Mouse (Mus musculus): ENCODE data around the gene Olfr52. TPM values are rescaled to one million over a fixed set of nuclear protein-coding genes. Genes with fewer than 3 reads are reported as not detected.
"Not testable (repeated sequence)": the region's sequence is repeated elsewhere in the genome, so short reads cannot be mapped to it uniquely, and the experiment has no call there.

Olfr52 gene
- not detected in 2 replicates for polyA plus RNA-seq (2016; fragmentation: Nextera tagmentation; extraction: Ambion mirVana)

DNA sequence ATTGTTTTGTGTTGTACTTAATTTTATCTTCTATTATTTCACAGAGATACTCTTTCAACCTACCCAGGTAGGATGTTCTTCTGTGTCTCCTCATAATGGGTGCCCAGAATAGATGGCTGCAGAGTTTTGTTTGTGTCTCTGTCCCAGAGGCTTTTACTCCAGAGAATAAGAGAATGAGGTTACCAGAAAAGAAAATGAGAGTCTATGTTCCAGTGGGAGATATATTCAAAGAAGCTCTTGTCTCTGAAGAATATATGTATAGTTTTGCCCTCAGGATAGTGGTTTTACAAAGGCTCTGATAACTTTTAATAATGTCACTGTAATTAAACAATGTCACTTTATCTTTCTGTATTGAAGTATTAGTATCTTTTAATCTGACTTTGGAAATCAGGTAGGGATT is at the start of gene Olfr52:
Gene Olfr52 (minus strand): TSS at position 101 of the 400 bp plus-strand sequence.
- no peak within 1 kb of the TSS for H3K9ac ChIP-seq
- H3K27ac ChIP-seq = no peak within 1 kb of the TSS
- no peaks in the 10 kb centered on the region for H3K4me1 ChIP-seq
- H3K4me2 ChIP-seq (replicated peaks) = no peak within 1 kb of the TSS
- no peaks in the 10 kb centered on the region for H3K36me3 ChIP-seq
- H3K4me3 ChIP-seq = no peak within 1 kb of the TSS
- H3K27me3 ChIP-seq = no peaks in the 10 kb centered on the region
- ATAC-seq (ENCODE audit: low FRiP score) = no peak
- no peaks in the 10 kb centered on the region for H3K9me3 ChIP-seq (replicated peaks)

DNA sequence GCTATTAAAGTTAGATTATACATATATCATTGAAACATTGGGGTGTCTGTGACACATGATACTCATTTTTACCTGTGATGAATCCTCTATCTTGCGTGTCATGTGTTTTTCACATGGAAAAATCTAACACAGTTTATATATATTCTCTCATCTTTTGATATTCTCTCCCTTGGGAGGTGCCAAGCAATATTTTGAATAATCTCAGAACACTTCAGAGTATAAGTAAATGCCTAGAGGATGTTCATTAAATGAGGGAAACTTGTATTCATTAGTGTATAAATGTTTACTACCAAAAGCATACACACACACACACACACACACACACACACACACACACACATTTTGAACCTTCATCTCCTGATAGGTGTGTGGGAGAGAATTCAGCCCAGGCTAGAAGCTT is 45.8 kb upstream of the Olfr52 start, which contains the start of gene Olfr1047:
Gene Olfr1047 (minus strand): TSS at position 101 of the 400 bp plus-strand sequence.
- no peak within 1 kb of the TSS for H3K9ac ChIP-seq
- WGBS = 85% methylated on average over 1 of the region's 1 CpGs
- no peak for ATAC-seq (ENCODE audit: low FRiP score)
- H3K27ac ChIP-seq = no peak within 1 kb of the TSS
- no peaks in the 10 kb centered on the region for H3K27me3 ChIP-seq
- no peaks in the 10 kb centered on the region for H3K9me3 ChIP-seq (replicated peaks)
- H3K4me1 ChIP-seq = no peaks in the 10 kb centered on the region
- H3K36me3 ChIP-seq = no peaks in the 10 kb centered on the region
- H3K4me2 ChIP-seq (replicated peaks) = no peak within 1 kb of the TSS
- H3K4me3 ChIP-seq = no peak within 1 kb of the TSS

DNA sequence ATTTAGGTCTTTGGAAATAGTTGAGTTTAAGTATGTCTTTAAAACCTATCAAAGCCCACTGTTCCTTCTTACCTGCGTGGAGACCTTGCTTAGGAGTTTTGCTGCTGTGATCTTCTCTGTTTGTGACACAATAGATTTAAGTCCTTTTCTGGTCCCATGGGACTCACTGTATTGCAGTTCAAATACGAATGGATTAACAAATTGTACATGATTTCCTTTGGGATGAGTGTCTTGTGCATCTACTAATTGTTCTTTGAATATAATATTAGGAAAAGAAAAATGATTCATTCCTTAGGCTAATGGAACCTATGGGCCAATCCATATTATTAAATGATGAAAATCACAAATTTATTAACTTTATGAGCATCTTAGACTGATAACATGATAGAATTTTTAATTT is 33.7 kb upstream of the Olfr52 start, which contains the start of gene Olfr1046:
Gene Olfr1046 (minus strand): TSS at position 101 of the 400 bp plus-strand sequence.
- no peaks in the 10 kb centered on the region for H3K4me1 ChIP-seq
- H3K9ac ChIP-seq = no peak within 1 kb of the TSS
- no peak within 1 kb of the TSS for H3K27ac ChIP-seq
- ATAC-seq (ENCODE audit: low FRiP score) = no peak
- H3K4me3 ChIP-seq = no peak within 1 kb of the TSS
- H3K36me3 ChIP-seq = no peaks in the 10 kb centered on the region
- no peaks in the 10 kb centered on the region for H3K27me3 ChIP-seq
- 83% methylated on average over 2 of the region's 2 CpGs for WGBS
- no peaks in the 10 kb centered on the region for H3K9me3 ChIP-seq (replicated peaks)
- no peak within 1 kb of the TSS for H3K4me2 ChIP-seq (replicated peaks)

DNA sequence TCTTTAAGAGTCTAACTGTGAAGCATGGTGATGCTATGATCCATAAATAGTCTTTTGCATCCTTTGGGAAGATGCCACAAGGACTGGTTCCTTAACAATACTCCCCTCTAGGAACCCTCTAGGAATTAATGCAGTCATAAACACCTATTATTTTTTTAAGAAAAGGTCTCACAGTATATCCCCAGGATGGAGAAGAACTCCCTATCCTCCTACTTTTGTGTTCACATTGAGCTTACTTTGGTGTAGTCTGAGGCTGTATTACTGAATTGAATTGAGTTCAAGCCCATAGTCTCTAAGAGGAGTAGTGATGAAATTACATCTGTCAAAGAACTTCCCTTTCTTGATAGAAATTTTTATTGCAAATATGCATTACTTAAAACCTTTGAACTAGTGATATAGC is 17.4 kb upstream of the Olfr52 start, which contains the start of gene Olfr1045:
Gene Olfr1045 (minus strand): TSS at position 101 of the 400 bp plus-strand sequence.
- no peak for ATAC-seq (ENCODE audit: low FRiP score)
- Histone ChIP-seq H3K36me3 (no peaks in the 10 kb centered on the region), H3K4me3 (no peak within 1 kb of the TSS), H3K9ac (no peak within 1 kb of the TSS), H3K27ac (no peak within 1 kb of the TSS), H3K4me2 (replicated peaks) (no peak within 1 kb of the TSS), H3K27me3 (no peaks in the 10 kb centered on the region), H3K9me3 (replicated peaks) (no peaks in the 10 kb centered on the region), H3K4me1 (no peaks in the 10 kb centered on the region)

DNA sequence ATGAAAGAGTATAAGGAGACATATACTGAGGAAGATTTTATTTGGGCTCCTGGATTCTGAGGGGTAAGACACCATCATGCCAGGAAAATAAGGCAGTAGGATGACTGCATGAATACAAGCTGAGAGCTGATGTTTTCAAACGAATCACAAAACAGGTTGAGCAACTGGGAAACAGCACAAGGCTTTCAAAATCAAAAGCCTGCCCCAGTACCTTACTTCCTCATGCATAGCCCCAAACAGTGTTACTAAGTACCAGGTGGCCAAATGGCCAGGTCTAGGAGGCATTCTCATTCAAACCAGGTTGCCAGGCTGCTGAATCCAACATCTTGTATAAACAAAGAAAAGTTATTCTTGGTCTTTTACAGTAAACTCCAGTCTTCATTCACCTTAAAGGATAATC is 10.4 kb upstream of the Olfr52 start:
- Histone ChIP-seq H3K9me3 (replicated peaks) (no peaks in the 10 kb centered on the region), H3K4me1 (no peaks in the 10 kb centered on the region), H3K36me3 (no peaks in the 10 kb centered on the region), H3K27ac (no peak overlapping the region), H3K4me3 (no peak overlapping the region), H3K9ac (no peak overlapping the region), H3K27me3 (no peaks in the 10 kb centered on the region), H3K4me2 (replicated peaks) (no peak overlapping the region)
- 59% methylated on average over 1 of the region's 1 CpGs for whole genome bisulfite sequencing
- no peak for ATAC-seq (ENCODE audit: low FRiP score)

DNA sequence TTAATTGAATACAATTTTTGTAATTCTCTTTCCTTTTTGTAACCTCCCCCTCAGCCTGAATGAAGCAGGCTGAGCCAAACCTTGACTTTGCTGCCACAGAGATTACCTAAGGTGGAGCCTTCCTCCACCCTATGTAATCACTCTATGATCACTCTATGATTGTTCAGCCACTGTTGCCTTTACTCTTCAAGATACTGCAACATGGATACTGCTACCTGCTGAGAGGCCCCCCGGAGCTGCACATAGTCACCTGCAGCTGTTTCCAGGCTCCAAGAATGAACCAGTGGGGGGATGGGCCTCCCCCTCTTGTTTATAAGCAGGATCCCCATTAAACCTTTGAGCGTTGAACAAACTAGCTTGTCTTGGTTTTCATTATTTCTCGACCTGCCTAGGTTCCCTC is 5.5 kb downstream of the Olfr52 start:
- Histone ChIP-seq H3K27ac (no peak overlapping the region), H3K4me2 (replicated peaks) (no peak overlapping the region), H3K36me3 (no peaks in the 10 kb centered on the region), H3K27me3 (no peaks in the 10 kb centered on the region), H3K4me3 (no peak overlapping the region), H3K9me3 (replicated peaks) (no peaks in the 10 kb centered on the region), H3K9ac (no peak overlapping the region), H3K4me1 (no peaks in the 10 kb centered on the region)
- ATAC-seq (ENCODE audit: low FRiP score) = no peak
- WGBS = 67% methylated on average over 3 of the region's 3 CpGs

DNA sequence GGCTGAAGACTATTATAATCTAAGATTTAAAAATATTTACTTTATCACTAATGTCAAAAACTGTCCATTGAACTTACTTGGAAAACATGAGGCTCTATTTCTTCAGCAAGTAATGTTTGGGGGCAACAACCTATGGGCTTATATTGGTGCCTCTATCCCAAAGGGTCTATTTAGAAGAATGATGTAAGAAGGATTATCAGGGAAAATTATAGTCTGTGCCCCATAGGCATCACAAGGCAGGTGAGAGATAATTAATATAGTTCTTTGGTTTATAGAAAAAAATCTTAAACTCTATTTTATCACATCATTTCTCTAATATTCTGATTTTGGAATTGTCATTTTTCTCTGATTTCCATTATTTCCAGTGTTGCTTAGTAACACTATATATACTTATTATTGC is 7.8 kb downstream of the Olfr52 start, which contains the start of gene Olfr1044:
Gene Olfr1044 (minus strand): TSS at position 101 of the 400 bp plus-strand sequence.
- no peaks in the 10 kb centered on the region for H3K27me3 ChIP-seq
- no peak within 1 kb of the TSS for H3K9ac ChIP-seq
- H3K27ac ChIP-seq = no peak within 1 kb of the TSS
- ATAC-seq (ENCODE audit: low FRiP score) = no peak
- H3K4me2 ChIP-seq (replicated peaks) = no peak within 1 kb of the TSS
- no peak within 1 kb of the TSS for H3K4me3 ChIP-seq
- H3K36me3 ChIP-seq = no peaks in the 10 kb centered on the region
- no peaks in the 10 kb centered on the region for H3K4me1 ChIP-seq
- no peaks in the 10 kb centered on the region for H3K9me3 ChIP-seq (replicated peaks)

DNA sequence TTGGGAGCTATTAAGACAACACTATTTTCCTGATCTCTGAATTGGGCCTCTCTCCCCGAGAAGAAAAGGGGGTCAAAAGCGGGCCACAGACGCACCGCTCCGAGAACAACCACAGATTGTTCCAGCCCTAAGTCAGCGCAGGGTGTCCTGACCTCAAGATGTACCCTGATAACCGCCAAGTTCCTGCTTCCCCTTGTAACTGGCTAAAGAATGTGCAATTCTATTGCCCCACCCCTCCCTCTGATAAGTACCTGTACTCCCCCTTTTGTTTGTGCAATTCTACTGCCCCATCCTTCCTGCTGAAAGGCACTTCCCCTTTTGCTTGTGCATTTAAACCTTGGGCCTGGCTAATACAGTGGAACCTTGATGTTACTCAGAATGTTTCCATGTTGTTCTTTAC is 10.1 kb downstream of the Olfr52 start:
- H3K27me3 ChIP-seq; H3K9me3 ChIP-seq (replicated peaks); ATAC-seq (ENCODE audit: low FRiP score); H3K36me3 ChIP-seq; H3K27ac ChIP-seq; H3K4me1 ChIP-seq; H3K4me2 ChIP-seq (replicated peaks); H3K9ac ChIP-seq; H3K4me3 ChIP-seq: not testable (repeated sequence)
- WGBS = 88% methylated on average over 7 of the region's 7 CpGs

DNA sequence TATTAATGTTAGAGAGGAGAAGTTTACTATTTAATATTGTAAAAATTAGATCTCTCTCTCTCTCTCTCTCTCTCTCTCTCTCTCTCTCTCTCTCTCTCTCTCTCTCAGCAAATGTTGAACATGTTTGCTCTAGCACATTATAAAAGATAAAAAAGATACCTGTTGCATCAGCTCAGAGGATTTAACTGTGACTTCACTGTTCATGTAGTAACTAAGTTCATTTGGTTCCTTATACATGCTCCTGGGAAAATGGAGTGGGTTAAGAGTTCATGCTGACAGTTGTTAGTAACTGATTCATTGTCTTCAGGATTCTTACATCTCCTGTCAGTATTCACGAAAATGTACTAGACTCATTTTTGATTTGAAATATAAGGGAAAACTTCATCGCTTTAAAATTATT is 18.1 kb downstream of the Olfr52 start, which contains the start of gene Olfr1043:
Gene Olfr1043 (minus strand): TSS at position 101 of the 400 bp plus-strand sequence.
- 93% methylated on average over 2 of the region's 2 CpGs for WGBS

DNA sequence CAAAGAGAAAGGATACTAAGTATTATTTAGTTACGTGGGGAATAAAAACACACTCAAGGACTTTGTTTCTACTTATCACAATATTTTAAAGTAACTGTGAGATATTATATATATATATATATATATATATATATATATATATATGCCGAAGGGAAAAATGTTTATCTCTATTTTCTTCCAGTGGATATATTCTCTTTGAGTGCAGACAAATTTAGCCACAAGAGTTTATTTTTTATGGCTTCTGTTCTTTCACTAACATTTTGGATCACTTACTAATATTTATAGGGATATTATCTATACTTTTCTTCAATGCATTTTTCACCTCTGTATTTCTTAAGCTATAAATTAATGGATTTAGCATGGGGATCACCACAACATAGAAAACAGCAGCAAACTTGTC is 23.7 kb downstream of the Olfr52 start, which contains the start of gene Olfr1042:
Gene Olfr1042 (minus strand): TSS at position 101 of the 400 bp plus-strand sequence.
- no peak for ATAC-seq (ENCODE audit: low FRiP score)
- no peaks in the 10 kb centered on the region for H3K36me3 ChIP-seq
- WGBS = 90% methylated on average over 2 of the region's 2 CpGs
- no peaks in the 10 kb centered on the region for H3K4me1 ChIP-seq
- no peak within 1 kb of the TSS for H3K27ac ChIP-seq
- H3K4me3 ChIP-seq = no peak within 1 kb of the TSS
- no peak within 1 kb of the TSS for H3K9ac ChIP-seq
- no peak within 1 kb of the TSS for H3K4me2 ChIP-seq (replicated peaks)
- no peaks in the 10 kb centered on the region for H3K9me3 ChIP-seq (replicated peaks)
- H3K27me3 ChIP-seq = no peaks in the 10 kb centered on the region

More for the DNA sequence above, 18.1 kb downstream of the Olfr52 start, which contains the start of gene Olfr1043:
- H3K4me2 ChIP-seq (replicated peaks) = no peak within 1 kb of the TSS
- no peaks in the 10 kb centered on the region for H3K4me1 ChIP-seq
- H3K9me3 ChIP-seq (replicated peaks) = no peaks in the 10 kb centered on the region
- H3K9ac ChIP-seq = no peak within 1 kb of the TSS
- no peaks in the 10 kb centered on the region for H3K36me3 ChIP-seq
- no peak for ATAC-seq (ENCODE audit: low FRiP score)
- no peaks in the 10 kb centered on the region for H3K27me3 ChIP-seq
- no peak within 1 kb of the TSS for H3K4me3 ChIP-seq
- no peak within 1 kb of the TSS for H3K27ac ChIP-seq

DNA sequence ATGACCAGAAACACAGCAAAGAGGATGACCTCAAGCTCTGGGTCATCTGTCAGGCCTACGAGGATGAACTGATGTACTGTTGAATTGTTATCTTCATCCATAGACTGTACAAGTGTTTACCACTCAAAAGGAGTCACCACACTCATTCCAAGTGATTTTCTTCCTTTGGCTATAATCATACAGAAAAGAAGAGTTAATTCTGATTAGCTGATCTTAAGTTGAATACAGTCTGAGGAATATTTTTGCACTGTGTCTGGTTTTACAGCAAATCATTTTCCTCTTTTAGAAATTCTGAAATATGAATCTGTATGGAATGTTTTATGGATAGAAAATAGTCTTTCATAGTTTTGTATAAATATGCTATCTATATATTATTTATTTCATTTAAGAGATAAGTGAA is 38.9 kb downstream of the Olfr52 start, which contains the start of gene Olfr1040:
Gene Olfr1040 (minus strand): TSS at position 101 of the 400 bp plus-strand sequence.
- no peak within 1 kb of the TSS for H3K27ac ChIP-seq
- ATAC-seq (ENCODE audit: low FRiP score) = no peak
- WGBS = 88% methylated on average over 1 of the region's 1 CpGs
- H3K4me1 ChIP-seq = no peaks in the 10 kb centered on the region
- no peak within 1 kb of the TSS for H3K9ac ChIP-seq
- no peaks in the 10 kb centered on the region for H3K27me3 ChIP-seq
- H3K36me3 ChIP-seq = no peaks in the 10 kb centered on the region
- no peaks in the 10 kb centered on the region for H3K9me3 ChIP-seq (replicated peaks)
- no peak within 1 kb of the TSS for H3K4me2 ChIP-seq (replicated peaks)
- no peak within 1 kb of the TSS for H3K4me3 ChIP-seq

DNA sequence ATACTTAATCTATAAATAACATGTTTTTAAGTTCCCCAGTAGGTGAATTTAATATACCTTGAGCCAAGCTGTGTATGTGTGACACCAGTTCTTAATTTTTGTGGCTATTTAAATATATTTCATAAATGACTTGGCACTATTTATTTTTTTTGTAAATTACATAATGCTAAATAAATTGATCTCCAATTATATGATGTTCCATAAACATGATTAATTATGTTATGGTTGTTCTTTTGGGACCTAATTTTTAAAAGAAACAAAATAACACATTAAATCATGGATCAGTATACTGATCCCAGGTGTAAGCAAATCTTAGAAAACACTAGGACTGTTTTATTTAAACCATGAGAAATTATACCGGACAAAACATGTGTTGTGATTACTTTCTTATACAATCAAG is 49.7 kb downstream of the Olfr52 start, which contains the start of gene Olfr1039:
Gene Olfr1039 (minus strand): TSS at position 101 of the 400 bp plus-strand sequence.
- Histone ChIP-seq H3K9ac (no peak within 1 kb of the TSS), H3K4me2 (replicated peaks) (no peak within 1 kb of the TSS), H3K4me3 (no peak within 1 kb of the TSS), H3K9me3 (replicated peaks) (no peaks in the 10 kb centered on the region), H3K27ac (no peak within 1 kb of the TSS), H3K4me1 (no peaks in the 10 kb centered on the region), H3K27me3 (no peaks in the 10 kb centered on the region), H3K36me3 (no peaks in the 10 kb centered on the region)
- no peak for ATAC-seq (ENCODE audit: low FRiP score)
- WGBS = 89% methylated on average over 1 of the region's 1 CpGs
